Mouse (Mus musculus) cerebellum, adult 2 months (tissue): Measurements from ENCODE around the gene Pard6b. TPM values are rescaled to one million over a fixed set of nuclear protein-coding genes. Genes with fewer than 3 reads are reported as not detected.

Experiments
- DNase-seq, 2 experiments: peaks; one replicate each; pipeline ENCODE4 v3.0.0; 2021
- H3K27ac ChIP-seq: fragments of 200-500 bp; 2 replicates; pipeline ENCODE4 v1.5.1; 2012; ENCODE audit warnings: low read length, control low read depth, inconsistent platforms; ENCODE audit not compliant: insufficient read depth
- H3K27me3 ChIP-seq: fragments of 200-500 bp; 2 replicates; pipeline ENCODE4 v1.6.1; 2012; ENCODE audit warnings: inconsistent platforms, mild to moderate bottlenecking, low read length, moderate library complexity; ENCODE audit not compliant: control insufficient read depth, insufficient read depth
- H3K4me1 ChIP-seq: fragments of 200-500 bp; 2 replicates; pipeline ENCODE4 v1.6.1; 2011; ENCODE audit warnings: low read length; ENCODE audit not compliant: control insufficient read depth, insufficient read depth
- H3K4me3 ChIP-seq: fragments of 200-500 bp; replicated peaks from 2 replicates; pipeline ENCODE3; 2011; ENCODE audit warnings: mild to moderate bottlenecking, low read depth, low read length, control low read depth; ENCODE audit not compliant: insufficient read depth
- CTCF ChIP-seq: fragments of 200-500 bp; IDR thresholded peaks from 2 replicates; pipeline ENCODE4 v1.5.1; 2011; ENCODE audit warnings: low read depth, mild to moderate bottlenecking, control low read depth, low read length, moderate library complexity, borderline replicate concordance; ENCODE audit not compliant: insufficient read depth
- POLR2A ChIP-seq: fragments of 200-500 bp; IDR thresholded peaks from 2 replicates; pipeline ENCODE4 v1.6.1; 2011; ENCODE audit warnings: low read length, control low read depth, borderline replicate concordance; ENCODE audit not compliant: insufficient read depth
- WGBS: fragments of 180-500 bp; shearing (Covaris S2); methylation state at CpG from one replicate; pipeline ENCODE4 v1.1.7; 2018; 5-methylcytosine and 5-hydroxymethylcytosine counted together
- polyA plus RNA-seq: library from polyadenylated mRNA; depleted of rRNA; stranded (reverse); fragments of >200 nt; gene quantifications from 2 replicates; pipeline ENCODE4 v1.2.3, GENCODE M21; 2012

Pard6b gene
- polyA plus RNA-seq, 1 experiment, result 5.3 TPM

DNA sequence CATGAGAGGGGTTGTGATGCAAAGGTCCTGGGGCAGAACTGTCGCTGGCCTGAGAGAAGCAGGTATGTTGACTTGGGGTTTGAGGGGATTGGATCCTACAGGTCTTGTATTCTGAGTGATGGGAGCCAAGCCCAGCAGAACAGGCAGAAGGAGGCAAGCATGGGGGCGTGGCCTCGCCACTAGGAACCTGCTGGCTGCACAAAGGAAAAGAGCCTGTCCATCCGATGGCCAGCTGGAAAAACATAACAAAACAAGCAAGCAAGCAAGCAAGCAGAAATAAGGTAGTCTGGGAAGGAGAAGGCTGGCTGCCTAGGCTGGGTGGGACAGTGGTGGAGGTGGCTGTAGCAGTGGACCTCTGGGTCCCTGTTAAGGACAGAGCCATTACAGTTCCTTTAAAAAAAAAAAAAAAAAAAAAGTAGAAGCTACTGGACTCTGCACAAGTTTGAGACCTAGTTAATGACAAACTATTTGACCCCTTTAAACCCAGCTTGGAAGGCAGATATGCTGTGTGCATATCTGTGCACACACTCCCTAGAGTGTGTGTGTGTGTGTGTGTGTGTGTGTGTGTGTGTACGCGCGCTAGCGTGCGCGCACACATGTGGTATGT is 36.0 kb upstream of the Pard6b start:
- no peak for DNase-seq
- Histone ChIP-seq H3K27me3 (no peaks in the 10 kb centered on the region; the same call in 1 of the 2 replicates), H3K4me3 (no peak overlapping the region), H3K27ac (no peak overlapping the region), H3K4me1 (no peaks in the 10 kb centered on the region)
- TF ChIP-seq CTCF, result no peak
- TF ChIP-seq POLR2A, result no peak
- 83% methylated on average over 10 of the region's 10 CpGs for WGBS

DNA sequence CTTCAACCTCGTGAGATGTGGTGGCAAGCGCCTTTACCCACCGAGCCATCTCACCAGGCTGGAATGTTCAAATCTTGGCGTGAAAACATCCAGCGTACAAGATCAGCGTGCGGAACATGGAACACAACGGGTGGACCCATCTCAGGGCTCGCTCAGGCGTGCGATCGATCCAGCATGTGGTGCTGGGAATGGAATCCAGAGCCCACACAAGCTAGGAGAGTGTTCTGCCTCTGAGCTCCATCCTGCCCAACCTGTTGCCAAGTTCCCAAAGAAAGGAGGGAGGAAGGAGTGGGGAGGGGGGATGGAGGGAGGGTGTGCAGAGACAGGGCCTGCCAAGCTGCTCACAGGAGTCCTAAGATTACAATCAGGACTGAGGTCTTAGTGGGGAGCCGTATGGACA is 35.4 kb upstream of the Pard6b start:
- DNase-seq, result no peak
- 34% methylated on average over 13 of the region's 13 CpGs for WGBS
- H3K4me3 ChIP-seq, result no peak overlapping the region
- H3K27me3 ChIP-seq, result no peaks in the 10 kb centered on the region; the same call in 1 of the 2 replicates
- H3K27ac ChIP-seq, result no peak overlapping the region
- H3K4me1 ChIP-seq, result 0 out of 2 replicates have a peak, but pooled peaks cover 2% of the 10 kb centered on the region
- no peak for TF ChIP-seq POLR2A
- no peak for TF ChIP-seq CTCF

DNA sequence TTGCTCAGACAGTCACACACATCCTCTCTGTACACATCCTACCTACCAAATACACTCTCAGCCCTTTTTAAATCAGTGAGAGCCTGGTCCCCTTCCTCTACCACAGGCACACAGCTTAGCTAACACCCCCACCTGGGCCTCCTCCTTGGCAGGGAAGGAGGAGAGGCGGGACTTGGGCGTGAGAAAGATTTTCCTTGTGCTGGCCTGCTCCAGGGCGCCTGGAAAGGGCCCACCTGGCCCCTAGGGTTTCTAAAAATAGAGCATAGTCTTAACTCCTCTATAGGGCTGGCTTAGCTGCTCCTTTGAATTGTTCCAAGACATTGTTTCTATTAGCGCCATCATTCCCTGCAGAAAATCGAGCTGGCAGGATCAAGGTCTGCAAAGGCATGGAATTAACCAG is 35.0 kb upstream of the Pard6b start:
- 16% methylated on average over 5 of the region's 5 CpGs for WGBS
- DNase-seq, result no peak
- Histone ChIP-seq H3K27me3 (no peaks in the 10 kb centered on the region; the same call in 1 of the 2 replicates), H3K4me3 (no peak overlapping the region), H3K4me1 (0 out of 2 replicates have a peak, but pooled peaks cover 2% of the 10 kb centered on the region), H3K27ac (no peak overlapping the region)
- TF ChIP-seq POLR2A, result no peak
- no peak for TF ChIP-seq CTCF

DNA sequence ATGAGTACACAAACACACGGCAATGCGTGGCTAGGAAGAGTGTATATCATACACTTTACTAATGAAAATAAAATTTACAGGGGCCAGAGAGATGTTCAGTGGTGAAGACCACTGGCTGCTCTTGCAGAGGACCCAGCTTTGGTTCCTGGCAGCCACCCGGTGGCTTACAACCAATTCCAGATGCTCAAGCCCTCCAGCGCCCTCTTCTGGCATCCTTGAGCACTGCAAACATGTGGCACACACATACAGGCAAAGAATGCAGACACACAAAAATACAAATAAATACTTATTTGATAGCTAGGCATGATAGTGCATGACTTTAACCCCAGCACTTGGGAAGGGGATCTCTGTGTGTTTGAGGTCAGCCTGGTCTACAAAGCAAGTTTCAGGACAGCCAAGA is 34.3 kb upstream of the Pard6b start:
- Histone ChIP-seq H3K27ac (no peak overlapping the region), H3K27me3 (no peaks in the 10 kb centered on the region; the same call in 1 of the 2 replicates), H3K4me3 (no peak overlapping the region), H3K4me1 (0 out of 2 replicates have a peak, but pooled peaks cover 2% of the 10 kb centered on the region)
- no peak for DNase-seq
- 72% methylated on average over 4 of the region's 4 CpGs for WGBS
- TF ChIP-seq CTCF, result no peak
- TF ChIP-seq POLR2A, result no peak

DNA sequence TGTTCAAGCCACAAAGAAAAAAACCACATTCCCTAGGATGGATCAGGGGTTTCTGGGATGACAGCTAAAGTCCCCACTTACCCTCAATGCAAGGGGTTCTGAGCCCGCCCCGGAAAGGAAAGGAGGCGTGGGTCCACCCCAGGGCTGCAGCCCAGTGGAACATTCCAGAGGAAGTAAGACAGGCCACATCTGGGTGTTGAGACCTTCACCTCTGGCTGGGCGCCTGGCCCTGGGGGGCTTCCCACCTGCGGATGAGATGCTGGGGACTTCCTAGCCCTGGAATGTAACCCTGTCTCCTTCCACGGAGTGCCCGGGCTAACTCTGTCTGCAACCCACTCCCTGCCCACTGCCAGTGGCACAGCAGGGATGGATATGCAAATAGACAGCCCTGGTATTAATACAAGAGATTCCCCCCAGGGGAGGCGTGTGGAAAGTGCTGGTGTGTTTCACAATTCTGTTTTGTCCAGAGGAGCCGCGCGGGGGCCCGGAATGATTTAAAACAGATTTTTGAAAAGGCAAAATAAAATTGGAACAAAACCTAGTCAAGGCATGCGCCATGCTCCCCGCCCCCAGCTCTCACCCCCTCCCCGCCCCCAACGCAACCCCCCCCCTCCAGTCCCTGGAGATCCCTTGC is 31.7 kb upstream of the Pard6b start:
- no peaks in the 10 kb centered on the region; the same call in 1 of the 2 replicates for H3K27me3 ChIP-seq
- no peak for DNase-seq
- H3K4me1 ChIP-seq, result 0 out of 2 replicates have a peak, but pooled peaks cover 2% of the 10 kb centered on the region
- H3K4me3 ChIP-seq, result no peak overlapping the region
- no peak overlapping the region for H3K27ac ChIP-seq
- no peak for TF ChIP-seq POLR2A
- TF ChIP-seq CTCF, result no peak
- WGBS, result 20% methylated on average over 16 of the region's 16 CpGs

DNA sequence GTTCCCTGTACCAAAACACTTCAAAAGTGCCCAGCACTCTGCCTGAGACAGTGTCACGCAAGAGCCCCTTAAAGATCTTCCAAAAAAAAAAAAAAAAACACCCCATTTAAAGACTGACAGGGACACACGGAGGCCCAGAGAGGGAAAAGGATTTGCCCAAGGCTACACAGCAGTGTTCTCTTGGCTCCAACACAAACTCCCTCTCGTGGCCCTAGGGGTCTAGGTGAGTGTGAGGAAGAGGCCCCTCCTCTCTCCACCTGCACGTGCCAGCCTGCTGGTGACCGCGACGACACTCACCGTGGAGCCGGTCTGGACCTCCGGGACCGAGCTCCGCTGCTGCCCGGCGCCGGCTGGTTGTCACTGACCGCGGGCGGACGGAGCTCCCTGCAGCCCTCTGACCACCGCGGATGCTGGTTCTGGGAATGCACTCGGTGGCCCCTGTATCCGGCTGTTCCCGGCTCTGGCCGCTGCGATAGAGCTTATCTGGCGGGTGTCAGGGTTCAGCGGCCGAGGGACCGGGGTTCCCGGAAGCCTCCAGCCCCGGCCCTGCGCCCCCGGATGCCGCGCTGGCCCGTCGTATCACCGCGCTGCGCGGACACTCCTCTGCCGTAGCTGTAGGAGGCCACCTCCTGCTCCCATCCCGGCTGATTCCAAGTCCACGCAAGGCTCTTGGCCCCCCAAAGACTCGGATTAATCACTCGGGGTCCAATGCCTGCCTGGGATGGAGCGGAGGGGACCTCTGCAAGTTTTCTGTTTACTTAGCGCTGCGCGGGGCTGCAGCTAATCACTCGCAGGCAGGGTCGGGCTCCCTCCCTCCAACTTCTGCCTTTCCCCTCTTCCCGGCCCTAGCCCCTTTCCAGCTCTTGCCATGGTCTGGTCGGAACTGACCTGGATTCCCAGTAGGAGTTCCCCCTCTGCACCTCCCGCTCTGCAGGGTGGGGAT is 30.5 kb upstream of the Pard6b start:
- H3K4me1 ChIP-seq, result 0 out of 2 replicates have a peak, but pooled peaks cover 2% of the 10 kb centered on the region
- 2% methylated on average over 56 of the region's 56 CpGs for WGBS
- no peak overlapping the region for H3K27ac ChIP-seq

DNA sequence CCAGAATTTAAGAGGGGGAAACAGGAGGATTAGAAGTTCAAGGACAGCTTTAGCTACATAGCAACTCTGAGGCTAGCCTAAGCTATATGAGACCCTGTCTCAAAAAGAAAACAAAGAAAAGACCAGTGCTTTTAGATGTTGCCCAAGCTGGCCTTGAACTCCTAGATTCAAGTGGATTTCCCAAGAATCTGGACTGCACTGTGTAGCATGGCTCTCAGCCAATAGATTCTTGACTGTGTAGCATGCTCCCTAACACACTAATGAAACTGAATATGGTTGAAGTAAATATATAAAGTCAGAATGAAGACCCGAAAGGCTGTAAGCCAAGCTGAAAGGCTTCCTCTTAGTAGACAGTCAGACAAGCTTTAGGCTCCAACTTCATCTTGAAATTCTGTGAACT is 28.6 kb upstream of the Pard6b start:
- H3K27me3 ChIP-seq, result no peaks in the 10 kb centered on the region; the same call in 1 of the 2 replicates
- DNase-seq, result no peak
- H3K27ac ChIP-seq, result no peak overlapping the region
- 93% methylated on average over 1 of the region's 1 CpGs for WGBS
- H3K4me3 ChIP-seq, result no peak overlapping the region
- TF ChIP-seq CTCF (no peak), POLR2A (no peak)
- 0 out of 2 replicates have a peak, but pooled peaks cover 2% of the 10 kb centered on the region for H3K4me1 ChIP-seq

More for the DNA sequence above, 30.5 kb upstream of the Pard6b start:
- H3K27me3 ChIP-seq, result no peaks in the 10 kb centered on the region; the same call in 1 of the 2 replicates
- no peak overlapping the region for H3K4me3 ChIP-seq
- no peak for DNase-seq
- TF ChIP-seq CTCF (no peak), POLR2A (no peak)
